Mouse (Mus musculus) spleen, postnatal 0 days (tissue): ENCODE measurements around the gene Ccdc28a. TPM values are rescaled to one million over a fixed set of nuclear protein-coding genes. Genes with fewer than 3 reads are reported as not detected.

Experiments
- polyA plus RNA-seq: library from polyadenylated mRNA; unstranded; fragments of >200 nt; fragmentation: Nextera tagmentation; extraction: Ambion mirVana; gene quantifications from 2 replicates; pipeline ENCODE4 v1.2.1, GENCODE M21; 2015

The Ccdc28a gene
- 12.2 and 13.2 TPM in 2 replicates for polyA plus RNA-seq

GRCm38 (mm10) chr10:18234560-18235401, at the start of gene Ccdc28a:
TSS of gene Ccdc28a (minus strand) at chr10:18234998.

GRCm38 (mm10) chr10:18210726-18211125, 24.1 kb downstream of the Ccdc28a start, which contains the start of gene Ect2l:
TSS of gene Ect2l (minus strand) at chr10:18210890.

Other genes with a start within 250 kb of the Ccdc28a start
- gene Abracl, start 211.7 kb downstream of the Ccdc28a start, polyA plus RNA-seq: 106 and 117 TPM in 2 replicates
- gene Reps1, start 179.1 kb downstream of the Ccdc28a start, polyA plus RNA-seq: 6.4 and 8.9 TPM in 2 replicates
- gene Ect2l, start 24.1 kb downstream of the Ccdc28a start, polyA plus RNA-seq: 0.25 and 0.40 TPM in 2 replicates
- 0.51 and 0.89 TPM in 2 replicates for gene Nhsl1, start 84.0 kb upstream of the Ccdc28a start, polyA plus RNA-seq